Mouse (Mus musculus): ENCODE measurements at regions not wholly inside any gene's neighbourhood (a gene's known extent, or its start where the extent isn't known, plus 50 kb on each side); places are given as distances from the start of the nearest gene placed in this dataset.

- H3K27me3 ChIP-seq (ENCODE audit: control insufficient read depth), result no peaks in the 10 kb centered on the region
- H3K4me1 ChIP-seq (ENCODE audit: control insufficient read depth), result no peaks in the 10 kb centered on the region
- TF ChIP-seq GATA1 (IDR thresholded peaks at IDR 0.05; ENCODE audit: low read length) (no peak), TAL1 (IDR thresholded peaks at IDR 0.05; ENCODE audit: low read length) (no peak)
- H3K4me3 ChIP-seq (replicated peaks), result no peak overlapping the region
- no peaks in the 10 kb centered on the region for H3K36me3 ChIP-seq (ENCODE audit: control insufficient read depth)
- H3K9me3 ChIP-seq (ENCODE audit: control insufficient read depth, low read length), result peaks cover 3% of the 10 kb centered on the region
These were observed 478.3 kb downstream of the Nr2f2 start for GRCm38 (mm10) chr7:69888251-69888650.

DNA sequence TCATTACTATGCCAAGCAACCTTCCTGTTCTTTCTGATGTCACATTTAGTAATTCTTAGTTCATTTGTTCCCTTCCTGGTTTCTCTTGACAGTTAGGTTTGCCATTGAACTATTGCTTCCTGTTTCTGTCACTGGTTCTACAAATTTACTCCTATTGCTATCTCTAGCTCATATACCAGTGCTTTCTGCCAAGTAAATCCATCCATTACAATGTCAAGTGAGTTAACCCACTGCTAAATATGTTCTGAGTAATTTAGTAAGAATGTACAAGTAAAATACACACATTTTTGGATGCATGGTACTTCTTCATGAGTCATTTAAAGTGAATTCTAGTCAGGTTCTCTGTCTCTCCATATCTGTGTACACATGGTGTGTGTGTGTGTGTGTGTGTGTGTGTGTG lies 489.5 kb downstream of the Nr2f2 start:
- Histone ChIP-seq H3K27me3 (ENCODE audit: control insufficient read depth) (no peaks in the 10 kb centered on the region), H3K9me3 (ENCODE audit: control insufficient read depth, low read length) (no peaks in the 10 kb centered on the region; the same call in 1 of the 2 replicates), H3K4me1 (ENCODE audit: control insufficient read depth) (no peaks in the 10 kb centered on the region), H3K36me3 (ENCODE audit: control insufficient read depth) (no peaks in the 10 kb centered on the region), H3K4me3 (replicated peaks) (no peak overlapping the region)
- TF ChIP-seq TAL1 (IDR thresholded peaks at IDR 0.05; ENCODE audit: low read length) (no peak), GATA1 (IDR thresholded peaks at IDR 0.05; ENCODE audit: low read length) (no peak)

- Histone ChIP-seq H3K4me3 (replicated peaks) (no peak overlapping the region), H3K4me1 (ENCODE audit: control insufficient read depth) (no peaks in the 10 kb centered on the region), H3K36me3 (ENCODE audit: control insufficient read depth) (no peaks in the 10 kb centered on the region), H3K9me3 (ENCODE audit: control insufficient read depth, low read length) (peaks cover 4% of the 10 kb centered on the region; the same call in 1 of the 2 replicates), H3K27me3 (ENCODE audit: control insufficient read depth) (no peaks in the 10 kb centered on the region)
- no peak for TF ChIP-seq GATA1 (IDR thresholded peaks at IDR 0.05; ENCODE audit: low read length)
- no peak for TF ChIP-seq TAL1 (IDR thresholded peaks at IDR 0.05; ENCODE audit: low read length)
These were observed 500.7 kb downstream of the Nr2f2 start for GRCm38 (mm10) chr7:69865801-69866200.

GRCm38 (mm10) chr7:69844631-69845324 lies 521.8 kb downstream of the Nr2f2 start:
- no peak overlapping the region for H3K4me3 ChIP-seq (replicated peaks)
- H3K4me1 ChIP-seq (ENCODE audit: control insufficient read depth), result no peaks in the 10 kb centered on the region
- no peak for TF ChIP-seq TAL1 (IDR thresholded peaks at IDR 0.05; ENCODE audit: low read length)
- no peak for TF ChIP-seq GATA1 (IDR thresholded peaks at IDR 0.05; ENCODE audit: low read length)
- no peaks in the 10 kb centered on the region for H3K36me3 ChIP-seq (ENCODE audit: control insufficient read depth)
- peaks cover 10% of the 10 kb centered on the region for H3K9me3 ChIP-seq (ENCODE audit: control insufficient read depth, low read length)
- no peaks in the 10 kb centered on the region for H3K27me3 ChIP-seq (ENCODE audit: control insufficient read depth)

DNA sequence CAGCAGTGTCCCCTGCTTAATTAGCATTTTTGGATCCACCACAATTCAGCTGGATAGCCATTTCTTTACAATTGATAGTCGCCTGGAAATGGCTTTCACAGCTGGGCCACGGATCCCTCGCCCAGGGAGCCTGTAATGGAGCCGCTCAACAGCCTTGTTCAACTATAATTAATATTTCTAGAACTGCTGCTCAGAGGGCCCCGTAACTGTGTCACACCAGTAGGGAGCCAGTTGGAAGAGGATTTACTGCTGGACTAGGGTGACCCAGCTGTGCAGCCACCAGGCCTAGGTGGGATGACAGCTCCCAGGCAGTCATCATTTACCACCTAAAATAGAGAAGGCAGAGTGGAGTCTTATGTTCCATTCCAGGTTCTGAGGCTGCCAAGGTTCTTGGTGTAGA lies 529.2 kb downstream of the Nr2f2 start:
- no peak for TF ChIP-seq TAL1 (IDR thresholded peaks at IDR 0.05; ENCODE audit: low read length)
- no peak for TF ChIP-seq GATA1 (IDR thresholded peaks at IDR 0.05; ENCODE audit: low read length)
- Histone ChIP-seq H3K9me3 (ENCODE audit: control insufficient read depth, low read length) (no peaks in the 10 kb centered on the region; the same call in 1 of the 2 replicates), H3K4me3 (replicated peaks) (no peak overlapping the region), H3K36me3 (ENCODE audit: control insufficient read depth) (no peaks in the 10 kb centered on the region), H3K27me3 (ENCODE audit: control insufficient read depth) (no peaks in the 10 kb centered on the region), H3K4me1 (ENCODE audit: control insufficient read depth) (no peaks in the 10 kb centered on the region)

GRCm38 (mm10) chr7:69827251-69827650 lies 539.3 kb downstream of the Nr2f2 start:
- no peak overlapping the region for H3K4me3 ChIP-seq (replicated peaks)
- H3K27me3 ChIP-seq (ENCODE audit: control insufficient read depth), result no peaks in the 10 kb centered on the region
- no peaks in the 10 kb centered on the region for H3K4me1 ChIP-seq (ENCODE audit: control insufficient read depth)
- H3K36me3 ChIP-seq (ENCODE audit: control insufficient read depth), result no peaks in the 10 kb centered on the region
- TF ChIP-seq GATA1 (IDR thresholded peaks at IDR 0.05; ENCODE audit: low read length) (no peak), TAL1 (IDR thresholded peaks at IDR 0.05; ENCODE audit: low read length) (no peak)
- H3K9me3 ChIP-seq (ENCODE audit: control insufficient read depth, low read length), result no peaks in the 10 kb centered on the region; the same call in 1 of the 2 replicates

DNA sequence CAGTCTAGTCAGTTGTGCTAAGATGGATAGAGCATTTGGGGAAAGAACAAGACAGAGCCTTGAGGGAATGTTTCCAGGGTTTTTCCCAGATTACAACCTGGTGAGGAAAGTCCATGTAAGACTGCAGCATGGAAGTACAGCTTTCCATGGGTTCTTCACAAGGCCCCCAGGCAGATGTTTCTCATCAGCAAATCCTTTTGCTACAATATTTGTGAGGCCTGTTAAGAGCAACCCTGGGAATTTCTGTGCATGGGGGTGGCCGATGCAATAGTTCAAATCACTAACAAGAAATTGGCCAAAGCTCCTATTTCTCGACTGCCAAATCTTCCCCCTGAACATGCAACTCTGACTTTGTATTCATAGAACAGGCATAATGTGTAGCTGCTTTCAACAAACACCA lies 546.0 kb downstream of the Nr2f2 start:
- peaks cover 2% of the 10 kb centered on the region; the same call in 1 of the 2 replicates for H3K9me3 ChIP-seq (ENCODE audit: control insufficient read depth, low read length)
- TF ChIP-seq GATA1 (IDR thresholded peaks at IDR 0.05; ENCODE audit: low read length) (no peak), TAL1 (IDR thresholded peaks at IDR 0.05; ENCODE audit: low read length) (no peak)

DNA sequence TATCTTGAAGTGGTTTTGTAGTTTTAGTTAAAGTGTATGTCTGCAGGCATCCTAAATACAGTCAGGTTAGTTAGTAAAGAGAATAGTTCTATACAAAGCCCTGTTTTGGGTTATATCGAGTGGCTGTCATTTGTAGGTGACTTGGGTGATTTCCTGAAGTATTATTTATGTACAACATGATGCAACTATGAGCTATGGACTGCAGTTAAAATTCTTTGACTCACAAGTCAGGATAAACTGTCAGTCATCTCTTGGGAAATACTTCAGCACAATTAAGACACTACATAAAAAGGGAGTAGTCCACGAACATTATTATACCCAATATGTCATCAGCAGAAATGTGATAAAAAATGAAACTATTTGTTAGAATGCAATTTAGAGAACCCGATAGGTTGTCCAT lies 554.2 kb downstream of the Nr2f2 start:
- Histone ChIP-seq H3K4me1 (ENCODE audit: control insufficient read depth) (no peaks in the 10 kb centered on the region), H3K4me3 (replicated peaks) (no peak overlapping the region), H3K9me3 (ENCODE audit: control insufficient read depth, low read length) (peaks cover 2% of the 10 kb centered on the region; the same call in 1 of the 2 replicates), H3K27me3 (ENCODE audit: control insufficient read depth) (no peaks in the 10 kb centered on the region), H3K36me3 (ENCODE audit: control insufficient read depth) (no peaks in the 10 kb centered on the region)
- TF ChIP-seq TAL1 (IDR thresholded peaks at IDR 0.05; ENCODE audit: low read length) (no peak), GATA1 (IDR thresholded peaks at IDR 0.05; ENCODE audit: low read length) (no peak)

More for the DNA sequence above, 546.0 kb downstream of the Nr2f2 start:
- Histone ChIP-seq H3K4me1 (ENCODE audit: control insufficient read depth) (no peaks in the 10 kb centered on the region), H3K4me3 (replicated peaks) (no peak overlapping the region), H3K36me3 (ENCODE audit: control insufficient read depth) (no peaks in the 10 kb centered on the region), H3K27me3 (ENCODE audit: control insufficient read depth) (no peaks in the 10 kb centered on the region)

DNA sequence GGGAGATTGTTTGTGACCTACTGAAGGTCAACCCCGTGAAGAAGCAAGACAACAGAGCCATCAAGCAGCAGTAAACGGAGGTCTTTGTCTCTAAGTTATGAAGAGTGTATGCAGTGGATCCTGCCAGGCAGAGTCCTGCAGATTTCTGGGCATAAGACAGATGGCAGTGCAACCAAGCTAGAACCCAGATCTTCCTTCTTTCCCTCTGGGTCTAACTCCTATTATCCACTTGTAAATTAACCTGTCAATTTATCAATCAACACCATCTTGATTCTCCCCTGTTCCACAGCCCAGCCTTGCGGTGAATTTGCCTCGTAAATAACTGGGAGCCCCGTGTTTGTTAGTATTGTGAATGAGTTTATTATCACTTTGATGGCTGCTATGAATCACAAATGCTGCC lies 555.7 kb downstream of the Nr2f2 start:
- H3K36me3 ChIP-seq (ENCODE audit: control insufficient read depth), result no peaks in the 10 kb centered on the region
- no peaks in the 10 kb centered on the region for H3K4me1 ChIP-seq (ENCODE audit: control insufficient read depth)
- peaks cover 2% of the 10 kb centered on the region; the same call in 1 of the 2 replicates for H3K9me3 ChIP-seq (ENCODE audit: control insufficient read depth, low read length)
- no peaks in the 10 kb centered on the region for H3K27me3 ChIP-seq (ENCODE audit: control insufficient read depth)
- no peak for TF ChIP-seq GATA1 (IDR thresholded peaks at IDR 0.05; ENCODE audit: low read length)
- TF ChIP-seq TAL1 (IDR thresholded peaks at IDR 0.05; ENCODE audit: low read length), result no peak
- H3K4me3 ChIP-seq (replicated peaks), result no peak overlapping the region

All from erythroblast, embryonic 14.5 days (primary cell).